Mouse (Mus musculus): ENCODE measurements around the gene Mrps33. TPM values are rescaled to one million over a fixed set of nuclear protein-coding genes. Genes with fewer than 3 reads are reported as not detected.

The Mrps33 gene
- polyA plus RNA-seq (2014; fragmentation: Nextera tagmentation; extraction: Ambion mirVana) = 252 and 253 TPM in 2 replicates

- DNase-seq (ENCODE audit: low spot score, missing footprints) (peak; percentile 100), ATAC-seq (ENCODE audit: low FRiP score) (peak; percentile 98)
- WGBS = under 1% methylated on average over 40 of the region's 40 CpGs
- Histone ChIP-seq H3K4me2 (peak within 1 kb of the TSS; percentile 70), H3K27ac (ENCODE audit: low read depth, low read length) (no peak within 1 kb of the TSS; the same call in 1 of the 2 replicates), H3K9ac (ENCODE audit: low read length) (peak within 1 kb of the TSS; percentile 79), H3K9me3 (ENCODE audit: control insufficient read depth, low read length) (no peaks in the 10 kb centered on the region), H3K27me3 (ENCODE audit: control insufficient read depth, insufficient read depth, low read length) (no peaks in the 10 kb centered on the region), H3K4me1 (ENCODE audit: control insufficient read depth, insufficient read depth, low read length) (peaks cover 11% of the 10 kb centered on the region), H3K4me3 (ENCODE audit: low read depth, low read length) (peak within 1 kb of the TSS; percentile 69), H3K36me3 (ENCODE audit: control insufficient read depth, insufficient read depth, low read length) (no peaks in the 10 kb centered on the region)
Observed at GRCm38 (mm10) chr6:39810612-39811116, at the start of gene Mrps33. Mrps33 (minus strand) TSS chr6:39810988.

GRCm38 (mm10) chr6:39849667-39850066, 38.9 kb upstream of the Mrps33 start:
- no peaks in the 10 kb centered on the region for H3K4me1 ChIP-seq (ENCODE audit: control insufficient read depth, insufficient read depth, low read length)
- no peak overlapping the region for H3K27ac ChIP-seq (ENCODE audit: low read depth, low read length)
- no peaks in the 10 kb centered on the region for H3K27me3 ChIP-seq (ENCODE audit: control insufficient read depth, insufficient read depth, low read length)
- no peak overlapping the region for H3K9ac ChIP-seq (ENCODE audit: low read length)
- DNase-seq (ENCODE audit: low spot score, missing footprints) (no peak), ATAC-seq (ENCODE audit: low FRiP score) (no peak)
- no peaks in the 10 kb centered on the region for H3K9me3 ChIP-seq (ENCODE audit: control insufficient read depth, low read length)
- no peak overlapping the region for H3K4me3 ChIP-seq (ENCODE audit: low read depth, low read length)
- H3K36me3 ChIP-seq (ENCODE audit: control insufficient read depth, insufficient read depth, low read length) = no peaks in the 10 kb centered on the region
- 93% methylated on average over 4 of the region's 4 CpGs for WGBS
- H3K4me2 ChIP-seq = no peak overlapping the region

- WGBS = 56% methylated on average over 7 of the region's 7 CpGs
- Histone ChIP-seq H3K27me3 (ENCODE audit: control insufficient read depth, insufficient read depth, low read length) (no peaks in the 10 kb centered on the region), H3K36me3 (ENCODE audit: control insufficient read depth, insufficient read depth, low read length) (no peaks in the 10 kb centered on the region), H3K4me1 (ENCODE audit: control insufficient read depth, insufficient read depth, low read length) (no peaks in the 10 kb centered on the region), H3K27ac (ENCODE audit: low read depth, low read length) (no peak overlapping the region), H3K4me2 (no peak overlapping the region), H3K9me3 (ENCODE audit: control insufficient read depth, low read length) (no peaks in the 10 kb centered on the region), H3K9ac (ENCODE audit: low read length) (no peak overlapping the region), H3K4me3 (ENCODE audit: low read depth, low read length) (no peak overlapping the region)
- DNase-seq (ENCODE audit: low spot score, missing footprints) (no peak), ATAC-seq (ENCODE audit: low FRiP score) (no peak)
Observed at GRCm38 (mm10) chr6:39848766-39849165, 38.0 kb upstream of the Mrps33 start.

- no peak for ATAC-seq (ENCODE audit: low FRiP score)
- no peaks in the 10 kb centered on the region for H3K4me1 ChIP-seq (ENCODE audit: control insufficient read depth, insufficient read depth, low read length)
- no peak overlapping the region for H3K4me2 ChIP-seq
- H3K36me3 ChIP-seq (ENCODE audit: control insufficient read depth, insufficient read depth, low read length) = no peaks in the 10 kb centered on the region
- H3K27ac ChIP-seq (ENCODE audit: low read depth, low read length) = no peak overlapping the region
- H3K9ac ChIP-seq (ENCODE audit: low read length) = no peak overlapping the region
- no peaks in the 10 kb centered on the region for H3K9me3 ChIP-seq (ENCODE audit: control insufficient read depth, low read length)
- H3K4me3 ChIP-seq (ENCODE audit: low read depth, low read length) = no peak overlapping the region
- H3K27me3 ChIP-seq (ENCODE audit: control insufficient read depth, insufficient read depth, low read length) = no peaks in the 10 kb centered on the region
- 84% methylated on average over 2 of the region's 2 CpGs for WGBS
- DNase-seq (ENCODE audit: low spot score, missing footprints) = no peak
Observed at GRCm38 (mm10) chr6:39847538-39847937, 36.8 kb upstream of the Mrps33 start.

- WGBS = 93% methylated on average over 14 of the region's 14 CpGs
Observed at GRCm38 (mm10) chr6:39843698-39844342, 33.0 kb upstream of the Mrps33 start.

GRCm38 (mm10) chr6:39828736-39829135, 17.9 kb upstream of the Mrps33 start:
- no peak for DNase-seq (ENCODE audit: low spot score, missing footprints)
- H3K36me3 ChIP-seq (ENCODE audit: control insufficient read depth, insufficient read depth, low read length) = no peaks in the 10 kb centered on the region
- no peak overlapping the region for H3K27ac ChIP-seq (ENCODE audit: low read depth, low read length)
- no peaks in the 10 kb centered on the region for H3K27me3 ChIP-seq (ENCODE audit: control insufficient read depth, insufficient read depth, low read length)
- no peak overlapping the region for H3K4me2 ChIP-seq
- no peak for ATAC-seq (ENCODE audit: low FRiP score)
- 91% methylated on average over 5 of the region's 5 CpGs for WGBS
- H3K9ac ChIP-seq (ENCODE audit: low read length) = no peak overlapping the region
- H3K4me3 ChIP-seq (ENCODE audit: low read depth, low read length) = no peak overlapping the region
- H3K9me3 ChIP-seq (ENCODE audit: control insufficient read depth, low read length) = no peaks in the 10 kb centered on the region
- no peaks in the 10 kb centered on the region for H3K4me1 ChIP-seq (ENCODE audit: control insufficient read depth, insufficient read depth, low read length)

More at GRCm38 (mm10) chr6:39843698-39844342, 33.0 kb upstream of the Mrps33 start:
- ATAC-seq (ENCODE audit: low FRiP score) = no peak
- DNase-seq (ENCODE audit: low spot score, missing footprints) = no peak
- H3K27me3 ChIP-seq (ENCODE audit: control insufficient read depth, insufficient read depth, low read length) = no peaks in the 10 kb centered on the region
- no peaks in the 10 kb centered on the region for H3K4me1 ChIP-seq (ENCODE audit: control insufficient read depth, insufficient read depth, low read length)
- H3K36me3 ChIP-seq (ENCODE audit: control insufficient read depth, insufficient read depth, low read length) = no peaks in the 10 kb centered on the region
- H3K4me2 ChIP-seq = no peak overlapping the region
- H3K9me3 ChIP-seq (ENCODE audit: control insufficient read depth, low read length) = no peaks in the 10 kb centered on the region
- H3K27ac ChIP-seq (ENCODE audit: low read depth, low read length) = no peak overlapping the region
- H3K4me3 ChIP-seq (ENCODE audit: low read depth, low read length) = no peak overlapping the region
- no peak overlapping the region for H3K9ac ChIP-seq (ENCODE audit: low read length)

- H3K9ac ChIP-seq (ENCODE audit: low read length) = no peak overlapping the region
- no peak overlapping the region for H3K4me3 ChIP-seq (ENCODE audit: low read depth, low read length)
- H3K27ac ChIP-seq (ENCODE audit: low read depth, low read length) = no peak overlapping the region
- H3K4me2 ChIP-seq = no peak overlapping the region
- H3K27me3 ChIP-seq (ENCODE audit: control insufficient read depth, insufficient read depth, low read length) = no peaks in the 10 kb centered on the region
- H3K9me3 ChIP-seq (ENCODE audit: control insufficient read depth, low read length) = no peaks in the 10 kb centered on the region
- ATAC-seq (ENCODE audit: low FRiP score) (no peak), DNase-seq (ENCODE audit: low spot score, missing footprints) (no peak)
- 83% methylated on average over 3 of the region's 3 CpGs for WGBS
- H3K36me3 ChIP-seq (ENCODE audit: control insufficient read depth, insufficient read depth, low read length) = no peaks in the 10 kb centered on the region
- no peaks in the 10 kb centered on the region for H3K4me1 ChIP-seq (ENCODE audit: control insufficient read depth, insufficient read depth, low read length)
Observed at GRCm38 (mm10) chr6:39821241-39821640, 10.5 kb upstream of the Mrps33 start.

DNA sequence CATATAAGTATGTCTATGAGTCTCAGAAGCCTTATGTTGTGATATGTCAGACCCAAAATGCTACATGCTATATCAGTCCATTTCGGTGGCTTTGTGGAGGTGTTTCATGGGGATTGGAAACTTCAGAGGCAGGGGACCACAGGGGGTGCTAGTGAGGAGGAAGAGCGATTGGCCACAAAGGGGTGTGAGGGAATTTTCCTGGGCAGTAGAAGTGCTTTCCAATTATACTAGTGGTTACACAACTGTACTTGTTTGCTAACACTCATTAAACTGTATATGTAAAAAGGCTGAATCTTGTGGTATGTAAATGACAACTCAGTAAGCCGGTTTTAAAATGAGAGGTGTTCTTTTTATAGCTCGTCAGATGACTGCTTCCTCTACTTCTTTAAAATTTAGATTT, 8.1 kb upstream of the Mrps33 start:
- DNase-seq (ENCODE audit: low spot score, missing footprints) = no peak
- whole genome bisulfite sequencing = 57% methylated on average over 4 of the region's 4 CpGs
- no peaks in the 10 kb centered on the region for H3K36me3 ChIP-seq (ENCODE audit: control insufficient read depth, insufficient read depth, low read length)
- no peaks in the 10 kb centered on the region for H3K27me3 ChIP-seq (ENCODE audit: control insufficient read depth, insufficient read depth, low read length)
- no peaks in the 10 kb centered on the region for H3K9me3 ChIP-seq (ENCODE audit: control insufficient read depth, low read length)
- no peak overlapping the region for H3K4me3 ChIP-seq (ENCODE audit: low read depth, low read length)
- H3K4me1 ChIP-seq (ENCODE audit: control insufficient read depth, insufficient read depth, low read length) = no peaks in the 10 kb centered on the region
- no peak for ATAC-seq (ENCODE audit: low FRiP score)
- no peak overlapping the region for H3K9ac ChIP-seq (ENCODE audit: low read length)
- H3K4me2 ChIP-seq = no peak overlapping the region
- H3K27ac ChIP-seq (ENCODE audit: low read depth, low read length) = no peak overlapping the region

DNA sequence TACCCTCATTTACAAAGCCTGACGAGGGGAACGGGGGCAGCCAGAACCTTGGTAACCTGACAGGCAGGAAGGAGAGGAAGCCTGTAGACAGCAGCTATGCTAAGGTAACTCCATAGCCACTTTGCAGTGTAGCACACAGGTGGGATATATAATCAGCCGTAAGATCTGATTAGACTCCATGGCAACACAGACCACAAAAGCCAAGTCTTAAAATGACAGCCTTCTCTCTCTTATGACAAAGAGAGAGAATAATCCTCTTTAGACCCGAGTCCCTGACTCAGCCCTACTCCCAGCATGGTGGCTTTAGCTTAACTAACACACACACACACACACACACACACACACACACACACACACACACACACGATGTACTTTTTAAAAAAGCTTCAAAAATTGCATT, 2.3 kb downstream of the Mrps33 start:
- Histone ChIP-seq H3K9me3 (ENCODE audit: control insufficient read depth, low read length) (no peaks in the 10 kb centered on the region), H3K4me3 (ENCODE audit: low read depth, low read length) (no peak overlapping the region), H3K36me3 (ENCODE audit: control insufficient read depth, insufficient read depth, low read length) (no peaks in the 10 kb centered on the region), H3K9ac (ENCODE audit: low read length) (no peak overlapping the region), H3K27me3 (ENCODE audit: control insufficient read depth, insufficient read depth, low read length) (no peaks in the 10 kb centered on the region), H3K4me2 (no peak overlapping the region), H3K27ac (ENCODE audit: low read depth, low read length) (no peak overlapping the region), H3K4me1 (ENCODE audit: control insufficient read depth, insufficient read depth, low read length) (peaks cover 11% of the 10 kb centered on the region)
- 40% methylated on average over 5 of the region's 5 CpGs for WGBS
- DNase-seq (ENCODE audit: low spot score, missing footprints) (no peak), ATAC-seq (ENCODE audit: low FRiP score) (no peak)
